Mouse (Mus musculus) G1E (cell line): ENCODE results near the gene Ddit4l. TPM values are rescaled to one million over a fixed set of nuclear protein-coding genes. Genes with fewer than 3 reads are reported as not detected.

Source experiments
- ATAC-seq: 2 replicates; pipeline ENCODE4 v1.8.0; 2016; ENCODE audit warnings: mild to moderate bottlenecking; ENCODE audit not compliant: insufficient number of reproducible peaks, poor library complexity, low FRiP score, severe bottlenecking; ENCODE audit errors: extremely low read depth
- DNase-seq: peaks from one replicate; pipeline ENCODE4 v3.0.0; 2012; ENCODE audit warnings: low spot score
- H3K27me3 ChIP-seq: 2 replicates; pipeline ENCODE4 v1.6.1; 2012; ENCODE audit warnings: mild to moderate bottlenecking, low read length, inconsistent platforms; ENCODE audit not compliant: insufficient read depth
- H3K36me3 ChIP-seq: replicated peaks from 2 replicates; pipeline ENCODE3; 2012; ENCODE audit warnings: mild to moderate bottlenecking, inconsistent platforms
- H3K4me1 ChIP-seq: 2 replicates; pipeline ENCODE4 v1.6.1; 2012; ENCODE audit warnings: low read depth, low read length, inconsistent platforms, mixed read lengths; ENCODE audit not compliant: insufficient read depth
- H3K4me3 ChIP-seq: 2 replicates; pipeline ENCODE4 v1.5.1; 2012; ENCODE audit warnings: low read depth, mild to moderate bottlenecking, inconsistent platforms, low read length, moderate library complexity, mixed read lengths
- H3K9me3 ChIP-seq: replicated peaks from 2 replicates; pipeline ENCODE4 v1.6.1; 2012; ENCODE audit warnings: inconsistent platforms
- CTCF ChIP-seq: IDR thresholded peaks from 2 replicates; pipeline ENCODE4 v1.5.1; 2012; ENCODE audit warnings: low read depth, low read length, inconsistent platforms, mixed read lengths
- GATA1 ChIP-seq: IDR thresholded peaks from 2 replicates; pipeline ENCODE4 v1.6.1; 2012; ENCODE audit warnings: borderline replicate concordance, low read length, inconsistent platforms, mixed read lengths
- GATA2 ChIP-seq: IDR thresholded peaks from 2 replicates; pipeline ENCODE4 v1.6.1; 2012; ENCODE audit warnings: low read depth, low read length, inconsistent platforms, borderline replicate concordance
- POLR2AphosphoS5 ChIP-seq: IDR thresholded peaks from 2 replicates; pipeline ENCODE4 v1.6.1; 2012; ENCODE audit warnings: low read depth, low read length, inconsistent platforms; ENCODE audit not compliant: insufficient replicate concordance
- TAL1 ChIP-seq: conservative IDR thresholded peaks from 2 replicates; pipeline ENCODE4 v1.6.1; 2012; ENCODE audit warnings: low read depth, low read length, inconsistent platforms, mixed read lengths
- polyA plus RNA-seq: library from polyadenylated mRNA; stranded (reverse); fragments of >175 nt; gene quantifications from 2 replicates; pipeline ENCODE4 v1.2.3, GENCODE M21; 2012
- total RNA-seq, 2 experiments: library from RNA; stranded (forward) in 1 of 2; stranded (reverse) in 1 of 2; fragments of 200-1000 nt in 1 of 2; fragments of >200 nt in 1 of 2; fragmentation: Nextera tagmentation in 1 of 2; gene quantifications; 2 replicates each; pipeline ENCODE4 v1.2.3; 2014 to 2017

Gene Ddit4l
- total and polyA plus RNA-seq, 3 experiments, result 0.05 TPM; not detected in 2

GRCm38 (mm10) chr3:137610457-137611109 is 10.8 kb upstream of the Ddit4l start:
- Histone ChIP-seq H3K27me3 (0 out of 2 replicates have a peak, but pooled peaks cover 3% of the 10 kb centered on the region), H3K9me3 (no peaks in the 10 kb centered on the region), H3K4me3 (no peak overlapping the region), H3K4me1 (no peaks in the 10 kb centered on the region), H3K36me3 (no peaks in the 10 kb centered on the region)
- DNase-seq, result no peak
- ATAC-seq, result no peak
- TF ChIP-seq POLR2AphosphoS5 (no peak), CTCF (no peak), GATA1 (no peak), TAL1 (no peak), GATA2 (no peak)

GRCm38 (mm10) chr3:137611110-137611857 is 10.1 kb upstream of the Ddit4l start:
- ATAC-seq (no peak), DNase-seq (no peak)
- TF ChIP-seq GATA1 (no peak), GATA2 (no peak), CTCF (no peak), TAL1 (no peak), POLR2AphosphoS5 (no peak)
- Histone ChIP-seq H3K27me3 (0 out of 2 replicates have a peak, but pooled peaks cover 3% of the 10 kb centered on the region), H3K4me3 (no peak overlapping the region), H3K4me1 (no peaks in the 10 kb centered on the region), H3K36me3 (no peaks in the 10 kb centered on the region), H3K9me3 (no peaks in the 10 kb centered on the region)

- ATAC-seq, result no peak
- H3K36me3 ChIP-seq, result no peaks in the 10 kb centered on the region
- H3K9me3 ChIP-seq, result no peaks in the 10 kb centered on the region
- DNase-seq, result no peak
- no peaks in the 10 kb centered on the region for H3K4me1 ChIP-seq
- H3K27me3 ChIP-seq, result 0 out of 2 replicates have a peak, but pooled peaks cover 3% of the 10 kb centered on the region
- TF ChIP-seq CTCF, result no peak
- no peak for TF ChIP-seq GATA1
- TF ChIP-seq GATA2, result no peak
- no peak for TF ChIP-seq POLR2AphosphoS5
- TF ChIP-seq TAL1, result no peak
- H3K4me3 ChIP-seq, result no peak overlapping the region
These were observed 9.4 kb upstream of the Ddit4l start for GRCm38 (mm10) chr3:137611981-137612380.

GRCm38 (mm10) chr3:137620540-137620939 is 872 bp upstream of the Ddit4l start:
- no peak for ATAC-seq
- H3K4me1 ChIP-seq, result no peaks in the 10 kb centered on the region
- H3K27me3 ChIP-seq, result no peaks in the 10 kb centered on the region
- H3K9me3 ChIP-seq, result no peaks in the 10 kb centered on the region
- H3K4me3 ChIP-seq, result no peak overlapping the region
- no peak for DNase-seq
- TF ChIP-seq GATA1, result no peak
- no peak for TF ChIP-seq GATA2
- no peak for TF ChIP-seq CTCF
- TF ChIP-seq TAL1, result no peak
- no peak for TF ChIP-seq POLR2AphosphoS5
- H3K36me3 ChIP-seq, result no peaks in the 10 kb centered on the region

GRCm38 (mm10) chr3:137622091-137622490 is 679 bp downstream of the Ddit4l start:
- H3K4me3 ChIP-seq, result no peak overlapping the region
- ATAC-seq, result no peak

GRCm38 (mm10) chr3:137622895-137623580 is 1.6 kb downstream of the Ddit4l start:
- Histone ChIP-seq H3K4me1 (no peaks in the 10 kb centered on the region), H3K27me3 (no peaks in the 10 kb centered on the region), H3K36me3 (no peaks in the 10 kb centered on the region), H3K4me3 (no peak overlapping the region), H3K9me3 (no peaks in the 10 kb centered on the region)
- no peak for DNase-seq
- ATAC-seq, result no peak
- TF ChIP-seq CTCF (no peak), GATA2 (no peak), TAL1 (no peak), GATA1 (no peak), POLR2AphosphoS5 (no peak)

More at GRCm38 (mm10) chr3:137622091-137622490, 679 bp downstream of the Ddit4l start:
- no peak for DNase-seq
- Histone ChIP-seq H3K4me1 (no peaks in the 10 kb centered on the region), H3K9me3 (no peaks in the 10 kb centered on the region), H3K27me3 (no peaks in the 10 kb centered on the region), H3K36me3 (no peaks in the 10 kb centered on the region)
- TF ChIP-seq POLR2AphosphoS5, result no peak
- no peak for TF ChIP-seq GATA1
- no peak for TF ChIP-seq GATA2
